Mouse (Mus musculus) CD4-positive helper T cell, adult 2 months (primary cell): ENCODE measurements around the gene Olfml3.

Experiments
- DNase-seq: peaks from one replicate; pipeline ENCODE4 v3.0.0-alpha.2; 2012; ENCODE audit warnings: low read depth, missing footprints, low spot score

The Olfml3 gene

GRCm38 (mm10) chr3:103737778-103738571 lies at the start of gene Olfml3:
Gene Olfml3, minus strand, starts transcription at chr3:103738001.
- peak; percentile 81 for DNase-seq

GRCm38 (mm10) chr3:103787225-103787624 lies 49.4 kb upstream of the Olfml3 start:
- DNase-seq: no peak

- no peak for DNase-seq
Measured at GRCm38 (mm10) chr3:103782844-103783609, 45.2 kb upstream of the Olfml3 start.

- DNase-seq: peak; percentile 32
Measured at GRCm38 (mm10) chr3:103780777-103781176, 43.0 kb upstream of the Olfml3 start.

- peak; percentile 19 for DNase-seq
Measured at GRCm38 (mm10) chr3:103780271-103780670, 42.5 kb upstream of the Olfml3 start.

- DNase-seq: no peak
Measured at GRCm38 (mm10) chr3:103779183-103779582, 41.4 kb upstream of the Olfml3 start.

GRCm38 (mm10) chr3:103778660-103779059 lies 40.9 kb upstream of the Olfml3 start:
- no peak for DNase-seq

- DNase-seq: no peak
Measured at GRCm38 (mm10) chr3:103777940-103778339, 40.1 kb upstream of the Olfml3 start.

- peak; percentile 42 for DNase-seq
Measured at GRCm38 (mm10) chr3:103774009-103774408, 36.2 kb upstream of the Olfml3 start.

- peak; percentile 19 for DNase-seq
Measured at GRCm38 (mm10) chr3:103773508-103773907, 35.7 kb upstream of the Olfml3 start.

GRCm38 (mm10) chr3:103772846-103773245 lies 35.0 kb upstream of the Olfml3 start:
- DNase-seq: peak; percentile 49

GRCm38 (mm10) chr3:103771531-103772130 lies 33.8 kb upstream of the Olfml3 start:
- DNase-seq: no peak

- DNase-seq: no peak
Measured at GRCm38 (mm10) chr3:103766789-103767188, 29.0 kb upstream of the Olfml3 start.

- DNase-seq: no peak
Measured at GRCm38 (mm10) chr3:103759261-103759970, 21.6 kb upstream of the Olfml3 start.

GRCm38 (mm10) chr3:103758456-103758855 lies 20.7 kb upstream of the Olfml3 start:
- DNase-seq: no peak

GRCm38 (mm10) chr3:103756920-103757319 lies 19.1 kb upstream of the Olfml3 start:
- no peak for DNase-seq

GRCm38 (mm10) chr3:103755351-103755750 lies 17.6 kb upstream of the Olfml3 start:
- DNase-seq: no peak

- no peak for DNase-seq
Measured at GRCm38 (mm10) chr3:103751558-103751957, 13.8 kb upstream of the Olfml3 start.

GRCm38 (mm10) chr3:103746711-103747110 lies 8.9 kb upstream of the Olfml3 start:
- no peak for DNase-seq

GRCm38 (mm10) chr3:103745001-103745770 lies 7.4 kb upstream of the Olfml3 start:
- no peak for DNase-seq

- DNase-seq: no peak
Measured at GRCm38 (mm10) chr3:103743208-103743607, 5.4 kb upstream of the Olfml3 start.
